Mouse (Mus musculus) hindbrain, embryonic 12.5 days (tissue): ENCODE results near the gene Tex19.2. TPM values are rescaled to one million over a fixed set of nuclear protein-coding genes. Genes with fewer than 3 reads are reported as not detected.
A peak's percentile ranks its signal among the peaks of the same experiment; 100 is the strongest.

ENCODE experiments used
- ATAC-seq: fragments of 200-750 bp; cut with Nextera tagmentation; 2 replicates; pipeline ENCODE4 v1.8.0; 2017; ENCODE audit warnings: moderate TSS enrichment; ENCODE audit not compliant: low FRiP score
- H3K27ac ChIP-seq: fragments of 300-500 bp; sonication (generic); 2 replicates; pipeline ENCODE4 v1.5.1; 2016; ENCODE audit warnings: mild to moderate bottlenecking
- H3K27me3 ChIP-seq: fragments of 300-500 bp; sonication (generic); 2 replicates; pipeline ENCODE4 v1.6.1; 2016; ENCODE audit warnings: mild to moderate bottlenecking
- H3K36me3 ChIP-seq: fragments of 300-500 bp; sonication (generic); 2 replicates; pipeline ENCODE4 v1.6.1; 2016; ENCODE audit warnings: mild to moderate bottlenecking
- H3K4me1 ChIP-seq: fragments of 300-500 bp; sonication (generic); 2 replicates; pipeline ENCODE4 v1.6.1; 2016
- H3K4me2 ChIP-seq: fragments of 300-500 bp; sonication (generic); replicated peaks from 2 replicates; pipeline ENCODE4 v1.6.1; 2016; ENCODE audit warnings: mild to moderate bottlenecking
- H3K4me3 ChIP-seq: fragments of 300-500 bp; sonication (generic); 2 replicates; pipeline ENCODE4 v1.5.1; 2016; ENCODE audit warnings: mild to moderate bottlenecking
- H3K9ac ChIP-seq: fragments of 300-500 bp; sonication (generic); 2 replicates; pipeline ENCODE4 v1.6.1; 2016; ENCODE audit warnings: mild to moderate bottlenecking, moderate library complexity
- H3K9me3 ChIP-seq: fragments of 300-500 bp; sonication (generic); replicated peaks from 2 replicates; pipeline ENCODE4 v1.6.1; 2016; ENCODE audit warnings: mild to moderate bottlenecking
- WGBS: fragments of 180-500 bp; shearing (Covaris S2); methylation state at CpG from one replicate; pipeline ENCODE4 v1.1.7; 2016; 5-methylcytosine and 5-hydroxymethylcytosine counted together
- polyA plus RNA-seq: library from polyadenylated mRNA; unstranded; fragments of >200 nt; fragmentation: Nextera tagmentation; extraction: Ambion mirVana; gene quantifications from 2 replicates; pipeline ENCODE4 v1.2.1, GENCODE M21; 2016

Tex19.2 gene
- not detected in 2 replicates for polyA plus RNA-seq

- Histone ChIP-seq H3K4me3 (no peak within 1 kb of the TSS), H3K4me2 (no peak within 1 kb of the TSS), H3K27me3 (no peaks in the 10 kb centered on the region), H3K36me3 (no peaks in the 10 kb centered on the region), H3K4me1 (no peaks in the 10 kb centered on the region), H3K27ac (no peak within 1 kb of the TSS), H3K9ac (no peak within 1 kb of the TSS), H3K9me3 (no peaks in the 10 kb centered on the region)
- no peak for ATAC-seq
- WGBS: 66% methylated on average over 3 of the region's 3 CpGs
Measured at GRCm38 (mm10) chr11:121118577-121118976, at the start of gene Tex19.2. Gene Tex19.2, minus strand, starts transcription at chr11:121118677.

- no peak for ATAC-seq
- Histone ChIP-seq H3K4me1 (no peaks in the 10 kb centered on the region), H3K9me3 (no peaks in the 10 kb centered on the region), H3K27me3 (no peaks in the 10 kb centered on the region), H3K4me2 (no peak overlapping the region), H3K36me3 (no peaks in the 10 kb centered on the region), H3K27ac (no peak overlapping the region), H3K4me3 (no peak overlapping the region), H3K9ac (no peak overlapping the region)
- WGBS: 88% methylated on average over 4 of the region's 4 CpGs
Measured at GRCm38 (mm10) chr11:121163751-121164150, 45.3 kb upstream of the Tex19.2 start.

GRCm38 (mm10) chr11:121160636-121161346, 42.3 kb upstream of the Tex19.2 start:
- no peak for ATAC-seq
- Histone ChIP-seq H3K27ac (no peak overlapping the region), H3K4me2 (no peak overlapping the region), H3K4me3 (no peak overlapping the region), H3K4me1 (peaks cover 11% of the 10 kb centered on the region), H3K9ac (no peak overlapping the region), H3K27me3 (peaks cover 25% of the 10 kb centered on the region), H3K9me3 (no peaks in the 10 kb centered on the region), H3K36me3 (no peaks in the 10 kb centered on the region)
- 93% methylated on average over 26 of the region's 26 CpGs for WGBS

GRCm38 (mm10) chr11:121159971-121160370, 41.5 kb upstream of the Tex19.2 start, which contains the start of gene Uts2r:
Gene Uts2r, plus strand, starts transcription at chr11:121160271.
- Histone ChIP-seq H3K9ac (no peak within 1 kb of the TSS), H3K4me3 (no peak within 1 kb of the TSS), H3K4me1 (peaks cover 14% of the 10 kb centered on the region), H3K9me3 (no peaks in the 10 kb centered on the region), H3K27me3 (peaks cover 33% of the 10 kb centered on the region), H3K36me3 (no peaks in the 10 kb centered on the region), H3K27ac (no peak within 1 kb of the TSS), H3K4me2 (no peak within 1 kb of the TSS)
- WGBS: 90% methylated on average over 5 of the region's 5 CpGs
- no peak for ATAC-seq

GRCm38 (mm10) chr11:121156411-121156891, 38.0 kb upstream of the Tex19.2 start:
- no peaks in the 10 kb centered on the region for H3K9me3 ChIP-seq
- 2% methylated on average over 45 of the region's 45 CpGs for WGBS
- H3K27me3 ChIP-seq: peaks cover 37% of the 10 kb centered on the region
- H3K9ac ChIP-seq: peak overlapping the region; percentile 9; the same call in 1 of the 2 replicates
- peaks cover 23% of the 10 kb centered on the region for H3K4me1 ChIP-seq
- ATAC-seq: peak; percentile 40; the same call in 1 of the 2 replicates
- H3K4me2 ChIP-seq: peak overlapping the region; percentile 61
- H3K36me3 ChIP-seq: no peaks in the 10 kb centered on the region
- H3K27ac ChIP-seq: no peak overlapping the region
- H3K4me3 ChIP-seq: peak overlapping the region; percentile 33

- no peaks in the 10 kb centered on the region for H3K9me3 ChIP-seq
- no peak overlapping the region for H3K9ac ChIP-seq
- ATAC-seq: peak; percentile 74
- H3K4me2 ChIP-seq: no peak overlapping the region
- peaks cover 23% of the 10 kb centered on the region for H3K4me1 ChIP-seq
- H3K27ac ChIP-seq: peak overlapping the region; percentile 60
- peaks cover 37% of the 10 kb centered on the region for H3K27me3 ChIP-seq
- no peak overlapping the region for H3K4me3 ChIP-seq
- 17% methylated on average over 4 of the region's 4 CpGs for WGBS
- no peaks in the 10 kb centered on the region for H3K36me3 ChIP-seq
Measured at GRCm38 (mm10) chr11:121154203-121154602, 35.7 kb upstream of the Tex19.2 start.

DNA sequence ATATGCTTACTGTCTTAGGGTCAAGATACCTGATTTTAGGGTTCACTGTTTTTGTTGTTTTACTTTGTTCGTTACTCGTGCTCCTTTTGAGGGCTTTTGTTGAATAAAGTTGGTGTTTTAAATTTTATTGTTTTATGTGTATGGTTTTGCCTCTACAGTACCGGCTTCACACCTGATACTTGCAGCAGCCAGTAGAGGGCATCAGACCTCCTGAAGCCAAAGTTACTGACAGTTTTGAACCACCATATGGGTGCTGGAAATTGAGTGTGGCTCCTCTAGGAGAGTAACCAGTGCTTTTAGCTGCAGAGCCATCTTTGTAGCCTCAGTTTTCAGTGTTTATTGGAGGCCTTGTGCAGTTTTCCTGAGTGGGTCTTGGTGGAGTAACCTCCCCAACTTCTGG, 29.7 kb upstream of the Tex19.2 start:
- no peaks in the 10 kb centered on the region for H3K27me3 ChIP-seq
- H3K4me3 ChIP-seq: no peak overlapping the region
- no peak overlapping the region for H3K27ac ChIP-seq
- no peak overlapping the region for H3K9ac ChIP-seq
- 88% methylated on average over 3 of the region's 3 CpGs for WGBS
- no peak overlapping the region for H3K4me2 ChIP-seq
- H3K4me1 ChIP-seq: no peaks in the 10 kb centered on the region
- ATAC-seq: no peak
- no peaks in the 10 kb centered on the region for H3K9me3 ChIP-seq
- no peaks in the 10 kb centered on the region for H3K36me3 ChIP-seq

GRCm38 (mm10) chr11:121145865-121146264, 27.4 kb upstream of the Tex19.2 start, which contains the start of gene Tex19.1:
Gene Tex19.1, plus strand, starts transcription at chr11:121146143.
- H3K9me3 ChIP-seq: no peaks in the 10 kb centered on the region
- no peak within 1 kb of the TSS for H3K4me2 ChIP-seq
- no peak within 1 kb of the TSS for H3K9ac ChIP-seq
- ATAC-seq: no peak
- H3K27ac ChIP-seq: no peak within 1 kb of the TSS
- H3K27me3 ChIP-seq: no peaks in the 10 kb centered on the region
- no peaks in the 10 kb centered on the region for H3K4me1 ChIP-seq
- H3K4me3 ChIP-seq: no peak within 1 kb of the TSS
- no peaks in the 10 kb centered on the region for H3K36me3 ChIP-seq
- 87% methylated on average over 22 of the region's 22 CpGs for WGBS

GRCm38 (mm10) chr11:121143325-121144015, 25.0 kb upstream of the Tex19.2 start:
- Histone ChIP-seq H3K4me2 (no peak overlapping the region), H3K9ac (no peak overlapping the region), H3K4me1 (no peaks in the 10 kb centered on the region), H3K27me3 (no peaks in the 10 kb centered on the region), H3K9me3 (no peaks in the 10 kb centered on the region), H3K27ac (no peak overlapping the region), H3K4me3 (no peak overlapping the region), H3K36me3 (no peaks in the 10 kb centered on the region)
- ATAC-seq: no peak
- 84% methylated on average over 9 of the region's 9 CpGs for WGBS

GRCm38 (mm10) chr11:121138732-121139131, 20.3 kb upstream of the Tex19.2 start:
- Histone ChIP-seq H3K9me3 (no peaks in the 10 kb centered on the region), H3K27ac (no peak overlapping the region), H3K4me2 (no peak overlapping the region), H3K4me3 (no peak overlapping the region), H3K9ac (no peak overlapping the region), H3K27me3 (no peaks in the 10 kb centered on the region), H3K4me1 (no peaks in the 10 kb centered on the region), H3K36me3 (no peaks in the 10 kb centered on the region)
- no peak for ATAC-seq
- 46% methylated on average over 6 of the region's 6 CpGs for WGBS

- Histone ChIP-seq H3K4me3 (no peak overlapping the region), H3K9me3 (no peaks in the 10 kb centered on the region), H3K36me3 (no peaks in the 10 kb centered on the region), H3K9ac (no peak overlapping the region), H3K4me2 (no peak overlapping the region), H3K27ac (no peak overlapping the region), H3K27me3 (no peaks in the 10 kb centered on the region), H3K4me1 (no peaks in the 10 kb centered on the region)
- 88% methylated on average over 5 of the region's 5 CpGs for WGBS
- ATAC-seq: no peak
Measured at GRCm38 (mm10) chr11:121137682-121138081, 19.2 kb upstream of the Tex19.2 start.

DNA sequence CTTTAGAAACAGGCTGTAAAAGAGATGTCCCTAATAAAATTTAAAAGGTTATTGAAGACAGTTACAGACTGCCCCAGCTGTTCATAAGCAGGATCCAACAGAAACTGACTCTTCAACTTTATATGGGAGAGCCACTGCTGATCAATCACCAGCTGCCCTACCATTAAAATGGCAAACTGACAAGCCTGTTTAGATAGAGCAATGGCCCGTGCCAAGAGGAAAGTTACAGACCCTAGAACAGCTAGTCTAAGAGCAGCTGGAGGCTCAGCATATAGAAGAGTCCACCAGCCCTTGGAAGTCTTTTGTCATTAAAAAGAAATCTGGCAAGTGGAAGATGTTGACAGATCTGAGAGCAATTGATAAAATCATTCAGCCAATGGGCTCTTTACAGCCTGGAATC, 16.1 kb upstream of the Tex19.2 start:
- Histone ChIP-seq H3K4me1 (no peaks in the 10 kb centered on the region), H3K9me3 (no peaks in the 10 kb centered on the region), H3K4me2 (no peak overlapping the region), H3K27me3 (no peaks in the 10 kb centered on the region), H3K4me3 (no peak overlapping the region), H3K36me3 (no peaks in the 10 kb centered on the region), H3K27ac (no peak overlapping the region), H3K9ac (no peak overlapping the region)
- WGBS: 59% methylated on average over 1 of the region's 1 CpGs
- no peak for ATAC-seq
